Mouse (Mus musculus) midbrain, embryonic 12.5 days (tissue): ENCODE data around the gene Nudt14. TPM values are rescaled to one million over a fixed set of nuclear protein-coding genes. Genes with fewer than 3 reads are reported as not detected.
A peak's percentile ranks its signal among the peaks of the same experiment; 100 is the strongest.

Source experiments
- ATAC-seq: fragments of 200-750 bp; cut with Nextera tagmentation; 2 replicates; pipeline ENCODE4 v1.8.0; 2017; ENCODE audit warnings: low read depth, moderate TSS enrichment, moderate library complexity; ENCODE audit not compliant: low FRiP score
- H3K27ac ChIP-seq: fragments of 300-500 bp; sonication (generic); replicated peaks from 2 replicates; pipeline ENCODE4 v1.5.1; 2016; ENCODE audit warnings: mild to moderate bottlenecking
- H3K27me3 ChIP-seq: fragments of 300-500 bp; sonication (generic); 2 replicates; pipeline ENCODE4 v1.6.1; 2016; ENCODE audit warnings: mild to moderate bottlenecking
- H3K36me3 ChIP-seq: fragments of 300-500 bp; sonication (generic); 2 replicates; pipeline ENCODE4 v1.6.1; 2016
- H3K4me1 ChIP-seq: fragments of 300-500 bp; sonication (generic); 2 replicates; pipeline ENCODE4 v1.6.1; 2016
- H3K4me2 ChIP-seq: fragments of 300-500 bp; sonication (generic); replicated peaks from 2 replicates; pipeline ENCODE4 v1.6.1; 2016; ENCODE audit warnings: mild to moderate bottlenecking, moderate library complexity
- H3K4me3 ChIP-seq: fragments of 300-500 bp; sonication (generic); 2 replicates; pipeline ENCODE4 v1.5.1; 2016; ENCODE audit warnings: mild to moderate bottlenecking
- H3K9ac ChIP-seq: fragments of 300-500 bp; sonication (generic); replicated peaks from 2 replicates; pipeline ENCODE4 v1.6.1; 2016; ENCODE audit warnings: mild to moderate bottlenecking, moderate library complexity
- H3K9me3 ChIP-seq: fragments of 300-500 bp; sonication (generic); 2 replicates; pipeline ENCODE4 v1.6.1; 2016; ENCODE audit warnings: mild to moderate bottlenecking
- WGBS: fragments of 180-500 bp; shearing (Covaris S2); methylation state at CpG from one replicate; pipeline ENCODE4 v1.1.7; 2016; 5-methylcytosine and 5-hydroxymethylcytosine counted together
- polyA plus RNA-seq: library from polyadenylated mRNA; unstranded; fragments of >200 nt; fragmentation: Nextera tagmentation; extraction: Ambion mirVana; gene quantifications from 2 replicates; pipeline ENCODE4 v1.2.1, GENCODE M21; 2016

Nudt14 gene
- polyA plus RNA-seq, 1 experiment from 2014 or later: 56.6 TPM

DNA sequence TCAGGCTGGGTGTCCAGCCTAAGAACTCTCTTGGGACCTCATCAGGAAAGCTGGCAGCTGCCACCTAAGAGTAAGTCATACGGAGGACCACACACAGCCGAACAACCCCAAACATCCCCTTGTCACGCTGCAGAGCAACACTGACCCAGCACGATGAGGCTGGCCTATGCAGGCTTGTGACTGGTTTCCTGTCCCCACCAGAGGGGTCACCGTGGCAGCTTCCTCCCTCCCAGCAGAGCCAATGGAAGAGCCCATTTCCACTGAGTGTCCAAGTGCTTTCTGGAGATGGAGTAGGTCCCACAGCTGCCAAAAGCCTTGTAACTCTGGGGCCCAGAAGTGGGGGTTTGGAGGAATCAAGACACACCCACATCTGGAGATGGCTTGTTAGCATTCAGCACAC is 19.9 kb upstream of the Nudt14 start:
- no peaks in the 10 kb centered on the region for H3K9me3 ChIP-seq
- H3K9ac ChIP-seq: no peak overlapping the region
- WGBS: 77% methylated on average over 5 of the region's 5 CpGs
- no peak overlapping the region for H3K4me3 ChIP-seq
- no peak overlapping the region for H3K4me2 ChIP-seq
- no peak overlapping the region for H3K27ac ChIP-seq
- H3K36me3 ChIP-seq: peaks cover 81% of the 10 kb centered on the region
- no peaks in the 10 kb centered on the region for H3K27me3 ChIP-seq
- no peaks in the 10 kb centered on the region for H3K4me1 ChIP-seq
- ATAC-seq: no peak

DNA sequence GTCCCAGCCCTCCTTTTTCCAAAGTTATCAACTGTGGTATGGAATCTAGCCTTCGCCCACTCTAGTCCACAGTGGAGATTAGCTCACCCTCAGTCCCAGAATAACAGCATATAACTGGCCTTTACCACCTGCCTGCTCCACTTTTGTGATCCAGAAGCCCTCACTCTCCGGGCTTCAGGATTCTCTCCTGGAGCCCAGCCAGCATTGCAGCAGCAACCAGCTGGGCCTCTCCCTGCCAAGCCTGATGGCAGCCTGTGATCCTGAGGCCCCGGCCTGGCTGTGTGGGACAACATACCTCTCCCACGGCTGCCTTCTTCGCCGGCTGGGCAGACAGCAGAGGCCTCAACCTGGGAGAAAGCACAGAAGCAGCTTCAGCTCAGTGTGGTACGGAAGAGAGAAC is 19.5 kb upstream of the Nudt14 start:
- no peaks in the 10 kb centered on the region for H3K9me3 ChIP-seq
- H3K27ac ChIP-seq: no peak overlapping the region
- H3K4me1 ChIP-seq: no peaks in the 10 kb centered on the region
- ATAC-seq: no peak
- no peak overlapping the region for H3K4me2 ChIP-seq
- 82% methylated on average over 7 of the region's 7 CpGs for WGBS
- no peaks in the 10 kb centered on the region for H3K27me3 ChIP-seq
- H3K36me3 ChIP-seq: peaks cover 77% of the 10 kb centered on the region
- H3K9ac ChIP-seq: 0 out of 2 replicates have a peak overlapping the region, but pooled peaks have one; percentile 20
- H3K4me3 ChIP-seq: no peak overlapping the region

DNA sequence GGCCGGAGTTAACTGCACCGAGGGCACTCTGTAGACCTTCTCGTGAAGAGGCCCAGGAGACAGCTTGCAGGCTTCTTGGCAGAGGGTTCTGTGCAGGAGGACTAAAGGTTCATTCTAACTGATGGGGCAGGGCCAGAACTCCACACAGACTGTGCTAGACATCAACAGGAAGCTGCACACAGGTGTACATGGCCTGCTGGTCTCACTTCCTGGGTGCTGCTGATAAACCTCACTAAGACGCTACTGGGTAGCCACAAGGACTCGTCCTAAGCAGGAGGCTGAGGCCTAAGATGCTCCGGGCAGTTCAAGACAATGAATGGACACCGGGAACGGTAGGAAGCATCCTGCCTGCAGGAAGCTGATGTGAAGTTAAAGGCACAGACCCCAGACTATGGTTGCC is 17.5 kb upstream of the Nudt14 start:
- H3K4me2 ChIP-seq: no peak overlapping the region
- H3K4me1 ChIP-seq: no peaks in the 10 kb centered on the region
- no peak overlapping the region for H3K4me3 ChIP-seq
- WGBS: 85% methylated on average over 8 of the region's 8 CpGs
- no peak overlapping the region for H3K27ac ChIP-seq
- no peaks in the 10 kb centered on the region for H3K9me3 ChIP-seq
- H3K27me3 ChIP-seq: no peaks in the 10 kb centered on the region
- H3K36me3 ChIP-seq: peaks cover 57% of the 10 kb centered on the region
- no peak for ATAC-seq
- H3K9ac ChIP-seq: no peak overlapping the region

DNA sequence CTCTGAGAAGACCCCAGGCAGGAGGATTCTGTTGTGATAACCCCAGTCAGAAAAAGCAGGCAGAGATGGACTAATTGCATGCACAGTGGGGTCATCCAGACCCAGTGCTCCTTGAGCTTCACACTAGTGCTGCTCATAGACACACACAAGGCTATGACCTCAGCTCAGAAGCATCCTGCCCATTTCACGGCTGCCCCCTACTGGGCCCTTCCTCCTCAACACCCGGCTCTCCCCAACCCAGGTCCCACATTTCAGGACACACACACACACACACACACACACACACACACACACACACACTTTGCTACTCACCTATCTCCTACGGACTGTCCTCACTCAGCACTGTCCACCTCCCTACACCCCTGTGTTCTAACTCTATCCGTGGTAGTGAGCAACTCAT is 16.4 kb upstream of the Nudt14 start:
- Histone ChIP-seq H3K27me3 (no peaks in the 10 kb centered on the region), H3K4me3 (no peak overlapping the region), H3K4me1 (no peaks in the 10 kb centered on the region), H3K27ac (no peak overlapping the region), H3K9me3 (no peaks in the 10 kb centered on the region), H3K4me2 (no peak overlapping the region), H3K36me3 (peaks cover 45% of the 10 kb centered on the region), H3K9ac (no peak overlapping the region)
- WGBS: 36% methylated on average over 4 of the region's 4 CpGs
- peak; percentile 16; the same call in 1 of the 2 replicates for ATAC-seq

DNA sequence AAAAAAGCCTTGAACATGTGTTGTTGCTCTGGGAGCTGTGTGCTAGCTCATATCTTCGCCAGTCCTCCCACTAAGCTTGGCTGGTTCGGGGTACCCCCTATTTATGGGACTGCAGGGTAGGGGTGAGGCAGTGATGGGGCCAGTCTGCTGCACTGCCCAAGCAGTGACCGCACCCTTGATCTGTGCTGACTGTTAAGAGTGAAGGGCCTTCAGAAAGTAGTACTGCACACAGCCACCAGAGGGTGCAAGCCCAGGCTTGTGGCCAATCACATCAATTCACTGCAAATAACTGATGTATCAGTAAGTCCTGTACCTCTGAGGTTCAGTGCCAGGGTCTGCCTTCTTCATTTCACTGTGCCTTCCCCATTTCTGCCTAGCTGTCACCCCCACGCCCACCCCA is 13.9 kb upstream of the Nudt14 start:
- no peak overlapping the region for H3K4me3 ChIP-seq
- no peak overlapping the region for H3K4me2 ChIP-seq
- peaks cover 20% of the 10 kb centered on the region for H3K36me3 ChIP-seq
- H3K27me3 ChIP-seq: no peaks in the 10 kb centered on the region; the same call in 1 of the 2 replicates
- peaks cover 9% of the 10 kb centered on the region for H3K4me1 ChIP-seq
- H3K9me3 ChIP-seq: no peaks in the 10 kb centered on the region
- no peak overlapping the region for H3K9ac ChIP-seq
- no peak overlapping the region for H3K27ac ChIP-seq
- peak; percentile 31 for ATAC-seq
- 34% methylated on average over 4 of the region's 4 CpGs for WGBS

DNA sequence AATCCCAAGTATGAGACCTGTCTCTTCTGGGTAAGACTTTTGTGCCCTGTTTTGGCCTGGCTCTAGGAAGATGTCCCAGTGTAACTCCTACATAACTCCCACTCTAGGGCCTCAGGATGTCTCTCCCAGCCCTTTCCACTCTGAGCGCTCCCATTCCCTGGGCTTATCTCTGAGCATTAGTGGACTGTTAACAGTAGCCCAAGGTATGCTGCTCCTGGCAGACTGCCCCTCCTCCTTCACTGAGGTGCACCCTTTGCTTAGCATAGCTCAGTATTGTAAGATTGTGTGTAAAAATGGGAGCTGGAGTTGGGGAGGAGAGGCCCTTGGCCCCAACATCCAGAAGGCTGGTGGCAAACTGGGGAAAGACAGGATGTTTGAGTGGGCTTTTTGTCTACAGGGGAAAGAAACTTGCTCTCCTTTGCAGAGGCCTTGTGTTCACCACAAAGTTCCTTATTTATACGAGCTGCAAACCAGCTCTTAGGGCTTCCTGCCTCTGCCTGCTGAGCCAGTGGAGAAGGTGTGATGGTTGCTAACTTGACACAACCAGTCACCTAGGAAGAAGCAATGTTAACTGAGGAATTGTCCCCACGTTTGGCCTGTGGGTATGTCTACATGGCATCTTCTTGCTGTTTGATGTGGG is 11.1 kb upstream of the Nudt14 start:
- Histone ChIP-seq H3K9ac (no peak overlapping the region), H3K36me3 (no peaks in the 10 kb centered on the region; the same call in 1 of the 2 replicates), H3K27ac (no peak overlapping the region), H3K27me3 (no peaks in the 10 kb centered on the region; the same call in 1 of the 2 replicates), H3K9me3 (no peaks in the 10 kb centered on the region), H3K4me2 (no peak overlapping the region), H3K4me3 (no peak overlapping the region), H3K4me1 (peaks cover 24% of the 10 kb centered on the region)
- no peak for ATAC-seq
- 89% methylated on average over 3 of the region's 3 CpGs for WGBS

DNA sequence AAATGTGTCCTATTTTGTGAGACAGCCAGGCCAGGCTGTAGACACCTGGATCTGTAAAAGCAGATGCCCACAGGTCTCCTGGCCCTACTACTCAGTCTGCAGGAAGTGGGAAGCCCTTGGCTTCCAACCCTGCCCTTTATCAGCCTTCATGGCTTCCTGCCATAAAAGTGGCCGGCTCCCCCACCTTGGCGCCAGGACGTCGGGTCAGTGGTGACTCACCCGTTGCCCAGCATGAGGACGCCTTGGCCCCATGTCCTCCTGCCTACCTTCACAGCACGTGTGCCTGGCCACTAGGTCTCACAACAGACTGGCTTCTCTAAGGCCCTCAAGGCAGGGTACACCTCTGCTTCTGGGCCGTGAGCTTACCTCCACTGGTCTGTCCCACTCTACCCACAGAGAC is 10.5 kb upstream of the Nudt14 start:
- WGBS: 87% methylated on average over 8 of the region's 8 CpGs
- H3K4me3 ChIP-seq: no peak overlapping the region
- H3K9ac ChIP-seq: no peak overlapping the region
- H3K4me1 ChIP-seq: peaks cover 24% of the 10 kb centered on the region
- no peaks in the 10 kb centered on the region; the same call in 1 of the 2 replicates for H3K27me3 ChIP-seq
- H3K9me3 ChIP-seq: no peaks in the 10 kb centered on the region
- no peak overlapping the region for H3K27ac ChIP-seq
- no peak for ATAC-seq
- no peaks in the 10 kb centered on the region; the same call in 1 of the 2 replicates for H3K36me3 ChIP-seq
- no peak overlapping the region for H3K4me2 ChIP-seq

DNA sequence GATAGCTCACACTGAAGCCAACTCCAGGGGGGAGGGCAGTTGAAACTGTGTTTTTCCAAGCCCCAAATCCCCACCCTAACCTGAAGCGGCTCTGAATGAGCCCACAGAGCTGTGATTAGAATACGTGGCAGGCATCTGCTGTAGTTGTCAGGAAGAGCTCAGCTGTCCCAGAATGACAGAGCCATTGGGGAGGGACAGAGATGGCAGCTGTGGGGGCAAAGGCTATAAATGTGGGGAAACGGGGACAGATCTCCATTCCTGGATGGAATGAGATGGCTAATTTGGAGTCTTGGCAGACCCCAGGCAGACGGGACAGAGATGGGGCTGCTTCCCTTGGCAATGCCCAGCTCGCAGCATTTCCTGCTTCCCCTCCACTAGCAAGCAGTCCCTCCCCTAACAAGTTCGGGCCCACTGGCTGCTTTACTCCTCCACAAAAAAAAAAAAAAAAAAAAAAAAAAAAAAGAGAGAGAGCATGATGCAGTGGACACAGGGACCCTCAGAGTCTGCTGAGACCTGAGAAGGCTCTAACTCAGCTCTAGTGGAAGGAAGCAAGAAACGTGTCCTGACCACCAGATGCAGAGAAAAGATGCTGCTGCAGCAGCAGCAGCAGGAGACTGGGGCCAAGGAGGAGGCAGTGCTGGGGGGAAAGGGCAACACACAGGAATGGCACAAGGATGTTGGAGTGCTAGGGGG is 9.4 kb upstream of the Nudt14 start:
- Histone ChIP-seq H3K9ac (peak overlapping the region; percentile 28; the same call in 1 of the 2 replicates), H3K9me3 (no peaks in the 10 kb centered on the region), H3K27ac (peak overlapping the region; percentile 86), H3K4me3 (peak overlapping the region; percentile 63; the same call in 1 of the 2 replicates), H3K4me2 (peak overlapping the region; percentile 88), H3K4me1 (peaks cover 24% of the 10 kb centered on the region), H3K36me3 (no peaks in the 10 kb centered on the region; the same call in 1 of the 2 replicates), H3K27me3 (no peaks in the 10 kb centered on the region; the same call in 1 of the 2 replicates)
- no peak for ATAC-seq
- 22% methylated on average over 7 of the region's 7 CpGs for WGBS

DNA sequence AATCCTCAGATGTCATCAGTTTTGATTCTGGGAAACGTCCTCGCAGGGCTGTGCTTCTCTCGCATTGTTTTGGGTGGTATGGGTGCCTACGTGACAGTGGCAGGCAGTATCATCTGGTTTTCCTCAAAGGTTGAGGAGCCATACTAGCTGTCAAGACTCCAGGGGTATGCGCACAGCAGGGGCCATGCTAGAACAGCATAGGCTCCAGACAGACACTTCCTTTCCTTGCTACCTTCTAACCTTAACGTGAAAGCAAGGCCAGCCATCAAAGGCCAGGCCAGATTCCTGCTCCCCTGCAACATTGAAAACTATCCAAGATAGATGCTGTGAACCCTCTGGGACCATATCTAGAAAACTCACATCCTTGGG is 8.8 kb upstream of the Nudt14 start:
- H3K4me3 ChIP-seq: peak overlapping the region; percentile 63
- H3K27me3 ChIP-seq: no peaks in the 10 kb centered on the region; the same call in 1 of the 2 replicates
- 11% methylated on average over 6 of the region's 6 CpGs for WGBS
- H3K9ac ChIP-seq: peak overlapping the region; percentile 28; the same call in 1 of the 2 replicates
- peak; percentile 50 for ATAC-seq
- H3K27ac ChIP-seq: peak overlapping the region; percentile 86
- peak overlapping the region; percentile 88 for H3K4me2 ChIP-seq
- H3K4me1 ChIP-seq: peaks cover 24% of the 10 kb centered on the region
- H3K36me3 ChIP-seq: no peaks in the 10 kb centered on the region; the same call in 1 of the 2 replicates
- no peaks in the 10 kb centered on the region for H3K9me3 ChIP-seq

DNA sequence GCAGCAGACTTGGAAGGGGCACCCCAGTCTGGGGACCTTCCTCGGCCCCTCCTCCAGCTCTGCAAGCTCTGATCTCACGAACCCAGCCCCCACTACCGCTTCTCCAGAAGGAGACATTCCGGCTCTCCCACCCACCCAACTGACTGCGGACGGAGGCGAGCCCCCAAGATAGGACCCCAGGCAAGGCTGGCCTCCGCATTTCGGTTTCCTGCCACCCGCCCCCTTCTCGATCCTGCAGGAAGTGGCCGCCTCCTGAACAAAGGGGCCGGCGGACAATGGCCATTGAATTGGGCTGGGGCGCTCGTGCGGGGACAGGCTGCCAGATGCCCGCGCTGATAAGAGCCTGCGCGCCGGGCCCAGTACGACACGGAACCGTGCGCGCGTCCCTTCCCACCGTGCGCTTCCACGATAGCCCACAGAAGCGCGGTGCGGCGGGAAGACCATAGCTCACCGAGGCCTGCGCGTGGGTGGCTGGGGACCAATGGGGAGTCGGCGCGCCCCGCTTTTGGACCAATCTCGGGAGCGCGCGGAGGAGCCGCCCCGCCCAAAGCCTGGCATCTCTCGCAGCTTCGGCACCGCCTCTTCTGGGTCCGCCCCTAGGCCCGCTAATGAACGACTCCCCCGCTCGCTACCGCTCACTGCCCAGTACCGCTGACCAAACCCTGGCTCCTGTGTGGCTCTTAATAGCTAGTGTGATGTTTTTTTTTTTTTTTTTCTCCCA is 8.3 kb upstream of the Nudt14 start:
- ATAC-seq: peak; percentile 87
- Histone ChIP-seq H3K4me2 (peak overlapping the region; percentile 88), H3K4me1 (peaks cover 24% of the 10 kb centered on the region), H3K4me3 (peak overlapping the region; percentile 63), H3K9me3 (no peaks in the 10 kb centered on the region), H3K9ac (peak overlapping the region; percentile 87), H3K27me3 (no peaks in the 10 kb centered on the region; the same call in 1 of the 2 replicates), H3K27ac (peak overlapping the region; percentile 86), H3K36me3 (no peaks in the 10 kb centered on the region)
- under 1% methylated on average over 58 of the region's 58 CpGs for WGBS

DNA sequence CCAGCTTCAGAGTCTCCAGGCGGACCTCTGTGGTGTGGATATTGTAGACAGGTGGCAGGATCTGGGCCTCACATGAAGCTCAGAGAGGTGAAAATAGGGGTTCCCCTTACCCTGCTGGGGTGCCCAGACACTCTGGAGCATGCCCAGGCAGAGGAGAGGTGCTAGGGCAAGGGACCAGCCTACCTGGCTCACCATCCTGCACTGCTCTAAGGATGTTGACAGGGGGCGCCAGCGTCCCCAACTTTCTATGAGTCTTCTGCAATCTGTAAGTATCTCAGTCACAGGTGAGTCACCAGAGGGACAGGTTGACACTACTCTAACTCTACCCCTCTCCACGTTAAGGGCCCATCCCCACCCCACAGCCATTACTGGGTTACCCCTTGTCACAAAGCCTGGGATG is 5.4 kb upstream of the Nudt14 start:
- H3K36me3 ChIP-seq: no peaks in the 10 kb centered on the region
- no peaks in the 10 kb centered on the region for H3K9me3 ChIP-seq
- peaks cover 15% of the 10 kb centered on the region for H3K27me3 ChIP-seq
- no peak overlapping the region for H3K4me2 ChIP-seq
- ATAC-seq: no peak
- H3K9ac ChIP-seq: no peak overlapping the region
- H3K4me1 ChIP-seq: peaks cover 24% of the 10 kb centered on the region
- no peak overlapping the region for H3K27ac ChIP-seq
- 24% methylated on average over 4 of the region's 4 CpGs for WGBS
- H3K4me3 ChIP-seq: no peak overlapping the region

DNA sequence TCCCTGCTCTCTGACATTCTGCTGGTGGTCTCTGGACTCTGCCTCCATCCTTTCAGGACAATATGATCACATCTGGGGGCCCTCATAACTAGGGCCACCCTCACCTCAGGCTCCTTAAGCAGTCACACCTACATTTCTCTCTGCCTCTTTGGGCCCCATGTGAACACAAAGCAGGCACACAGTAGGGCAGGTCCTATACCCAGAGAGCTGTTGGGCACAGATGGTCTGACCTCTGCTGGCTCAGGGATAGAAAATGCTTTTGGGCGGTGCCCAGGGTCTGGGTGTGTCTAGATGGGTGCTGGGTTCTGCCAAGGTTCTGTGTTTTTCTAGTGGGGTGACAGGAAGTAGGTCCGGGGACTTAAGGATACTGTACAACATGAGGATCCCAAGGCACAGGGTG is 1.7 kb upstream of the Nudt14 start:
- Histone ChIP-seq H3K9ac (no peak overlapping the region), H3K36me3 (no peaks in the 10 kb centered on the region), H3K4me2 (no peak overlapping the region), H3K9me3 (no peaks in the 10 kb centered on the region), H3K4me3 (no peak overlapping the region), H3K27ac (no peak overlapping the region), H3K27me3 (peaks cover 22% of the 10 kb centered on the region), H3K4me1 (peaks cover 24% of the 10 kb centered on the region)
- 85% methylated on average over 2 of the region's 2 CpGs for WGBS
- ATAC-seq: no peak
